Mouse (Mus musculus) spleen, adult 2 months (tissue): Measurements from ENCODE around the gene Igfbp5.

Experiments
- CTCF ChIP-seq: fragments of 200-500 bp; IDR thresholded peaks from 2 replicates; pipeline ENCODE4 v1.5.1; 2011; ENCODE audit warnings: mild to moderate bottlenecking, inconsistent platforms; ENCODE audit not compliant: insufficient read depth, insufficient read length, insufficient replicate concordance; ENCODE audit errors: extremely low read depth
- POLR2A ChIP-seq: fragments of 200-500 bp; IDR thresholded peaks from 2 replicates; pipeline ENCODE4 v1.6.1; 2011; ENCODE audit warnings: low read depth, low read length, inconsistent platforms

DNA sequence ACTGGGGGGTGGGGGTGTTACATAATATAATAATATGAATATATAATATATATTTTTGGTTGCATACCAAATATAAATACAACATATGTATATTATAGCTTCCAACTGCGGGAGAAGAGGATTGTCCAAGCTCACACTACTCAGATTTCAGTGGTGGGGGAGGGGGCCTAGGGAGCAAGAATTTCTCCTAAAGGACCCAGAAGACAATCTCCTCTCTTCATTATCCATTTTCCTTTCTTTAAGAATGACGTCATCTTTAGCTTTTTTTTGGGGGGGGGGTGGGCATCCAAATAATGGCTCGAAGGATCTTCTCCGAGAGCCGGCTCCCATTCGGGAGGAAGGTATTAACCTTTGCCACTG, 3.4 kb downstream of the Igfbp5 start:
- TF ChIP-seq CTCF: no peak
- TF ChIP-seq POLR2A: no peak
